Mouse (Mus musculus) testis, adult 2 months (tissue): ENCODE results near the gene Strn.

Experiments
- CTCF ChIP-seq: fragments of 200-500 bp; IDR thresholded peaks from 2 replicates; pipeline ENCODE4 v1.5.1; 2012; ENCODE audit warnings: low read depth, mild to moderate bottlenecking, inconsistent platforms, low read length, moderate library complexity; ENCODE audit not compliant: control insufficient read depth, insufficient read depth, insufficient replicate concordance
- POLR2A ChIP-seq: fragments of 200-500 bp; IDR thresholded peaks from 2 replicates; pipeline ENCODE4 v1.6.1; 2012; ENCODE audit warnings: low read depth, mild to moderate bottlenecking, inconsistent platforms, low read length, moderate library complexity; ENCODE audit not compliant: control insufficient read depth

DNA sequence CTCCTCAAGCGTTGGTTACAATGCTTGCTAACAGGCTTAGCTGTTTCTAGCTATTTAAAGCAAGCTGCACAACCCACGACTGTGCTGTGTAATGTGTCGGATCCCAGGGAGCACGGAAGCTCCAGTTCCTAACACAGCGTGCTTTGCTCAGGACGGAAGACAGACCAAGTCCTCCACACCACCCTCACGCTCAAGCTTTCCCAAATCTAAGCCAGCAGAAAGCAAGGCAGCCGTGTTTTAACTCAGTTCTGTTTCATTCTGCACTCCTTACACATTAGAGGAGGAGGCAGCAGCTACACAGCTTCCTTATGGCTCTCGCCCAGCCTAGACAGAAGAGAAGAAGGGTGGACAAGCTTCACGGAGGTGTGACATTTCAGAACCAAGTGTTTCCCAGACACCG lies 60.2 kb downstream of the Strn start:
- no peak for TF ChIP-seq CTCF
- no peak for TF ChIP-seq POLR2A
